Mouse (Mus musculus) megakaryocyte, embryonic 14.5 days (primary cell): ENCODE measurements around the gene Ppp1r9b.
A peak's percentile ranks its signal among the peaks of the same experiment; 100 is the strongest.

Experiments used
- FLI1 ChIP-seq: IDR thresholded peaks from 2 replicates; pipeline ENCODE4 v1.6.1; 2012; ENCODE audit warnings: low read length, inconsistent platforms, mixed read lengths
- GATA1 ChIP-seq: IDR thresholded peaks from 3 replicates; pipeline ENCODE4 v1.6.1; 2012; ENCODE audit warnings: mixed read lengths, low read length, inconsistent platforms, borderline replicate concordance

DNA sequence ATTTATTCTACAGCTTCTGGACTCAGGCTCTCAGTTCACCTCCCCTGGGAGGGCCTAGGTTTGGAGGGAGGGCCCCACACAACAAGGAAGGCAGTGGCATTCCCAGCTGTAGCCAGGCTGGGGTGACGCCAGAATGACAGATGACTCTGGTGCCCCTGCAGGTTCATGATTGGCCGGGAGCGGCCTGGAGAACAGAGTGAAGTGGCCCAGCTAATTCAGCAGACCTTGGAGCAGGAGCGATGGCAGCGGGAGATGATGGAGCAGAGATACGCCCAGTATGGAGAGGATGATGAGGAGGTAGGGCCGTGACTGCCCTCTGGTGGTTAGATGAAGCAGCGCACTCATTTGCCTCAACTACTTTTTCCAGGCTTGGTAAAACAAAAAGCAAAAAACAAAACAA, 10.2 kb downstream of the Ppp1r9b start:
- TF ChIP-seq GATA1 (0 out of 3 replicates have a peak, but pooled peaks have one; percentile 50), FLI1 (no peak)
